Mouse (Mus musculus): ENCODE data around the gene Nudc. TPM values are rescaled to one million over a fixed set of nuclear protein-coding genes. Genes with fewer than 3 reads are reported as not detected.

Nudc gene
- polyA plus RNA-seq (2011; ENCODE audit: insufficient read length, low read depth, missing spikeins) = 84.2 and 89.6 TPM in 2 replicates

DNA sequence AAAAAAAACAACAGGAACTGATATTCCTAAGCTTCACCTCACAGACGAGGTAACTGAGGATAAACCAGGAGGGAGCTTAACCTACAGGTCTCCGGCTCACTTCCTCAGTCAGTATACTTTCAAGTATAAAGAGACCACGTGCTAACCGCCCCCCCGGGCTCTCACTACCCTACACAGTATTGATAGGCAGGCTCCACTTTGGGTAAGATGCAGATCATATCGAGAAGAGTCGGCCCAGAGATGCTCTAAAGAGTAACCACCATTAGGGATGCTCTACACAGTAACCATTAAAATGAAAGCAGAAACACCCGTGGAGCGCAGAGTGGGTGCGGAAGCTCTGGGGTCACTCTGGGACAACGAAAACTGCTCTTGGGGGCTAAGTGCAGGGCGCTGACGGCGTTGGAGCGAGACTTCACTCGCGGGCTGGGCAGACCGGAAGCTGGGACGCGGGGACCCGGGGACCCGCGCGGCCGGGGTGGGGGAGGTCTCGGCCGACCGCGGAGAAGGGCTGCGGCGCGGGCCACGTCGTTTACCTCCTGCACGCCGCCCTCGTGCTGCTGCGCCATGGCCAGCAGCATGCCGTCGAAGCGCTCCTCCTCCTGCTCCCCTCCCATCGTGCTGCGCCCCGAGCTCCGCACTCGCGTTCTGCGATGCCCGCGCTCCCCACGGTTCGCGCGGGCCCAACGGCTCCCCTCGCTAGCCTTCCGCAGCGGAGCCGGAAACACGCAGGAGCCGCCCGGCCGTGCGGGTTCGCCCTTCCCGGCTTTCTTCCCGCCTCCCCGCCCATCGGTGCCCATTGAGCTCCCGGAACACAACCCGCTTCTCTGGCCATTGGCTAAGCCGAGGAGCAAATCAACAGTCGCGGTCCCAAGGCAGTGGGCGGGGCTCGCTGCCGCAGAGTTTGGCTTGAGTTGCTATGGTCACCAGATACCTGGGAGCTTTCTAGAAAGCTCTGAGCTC lies at the start of gene Nudc:
TSS of gene Nudc (minus strand) at position 725 of the 960 bp plus-strand sequence.
- Histone ChIP-seq H3K4me3 (ENCODE audit: insufficient read depth, low read length) (peak within 1 kb of the TSS; percentile 100), H3K4me1 (ENCODE audit: control insufficient read depth, insufficient read depth, low read length) (no peaks in the 10 kb centered on the region), H3K27ac (ENCODE audit: insufficient read depth, low read length) (no peak within 1 kb of the TSS)
- TF ChIP-seq POLR2A (IDR thresholded peaks at IDR 0.05; ENCODE audit: low read depth, low read length) = peak; percentile 77
- no peak for TF ChIP-seq CTCF (IDR thresholded peaks at IDR 0.05; ENCODE audit: borderline replicate concordance, insufficient read depth, low read length)

DNA sequence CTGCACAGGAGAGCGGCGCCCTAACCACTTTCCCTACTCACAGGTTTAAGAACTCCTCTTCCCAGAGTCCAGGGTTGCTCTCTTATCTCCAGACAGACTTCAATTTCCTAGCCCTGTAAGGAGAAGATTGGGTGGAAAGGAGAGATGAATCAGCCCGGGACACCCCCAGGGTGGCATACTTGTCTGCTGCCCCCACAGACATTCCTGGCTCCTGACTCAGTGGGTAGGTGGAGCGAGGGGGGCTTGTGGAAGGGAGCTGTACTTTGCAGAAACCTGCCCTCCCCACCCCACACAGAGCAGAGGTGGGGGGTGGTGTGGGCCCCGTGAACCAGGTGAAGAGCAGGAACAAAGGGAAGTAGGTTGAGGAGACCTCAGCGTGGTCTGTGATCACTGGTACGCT lies 49.7 kb upstream of the Nudc start:
- Histone ChIP-seq H3K4me3 (ENCODE audit: insufficient read depth, low read length) (no peak overlapping the region), H3K4me1 (ENCODE audit: control insufficient read depth, insufficient read depth, low read length) (peaks cover 9% of the 10 kb centered on the region), H3K27ac (ENCODE audit: insufficient read depth, low read length) (peak overlapping the region; percentile 86)
- TF ChIP-seq CTCF (IDR thresholded peaks at IDR 0.05; ENCODE audit: borderline replicate concordance, insufficient read depth, low read length) (no peak), POLR2A (IDR thresholded peaks at IDR 0.05; ENCODE audit: low read depth, low read length) (no peak)

DNA sequence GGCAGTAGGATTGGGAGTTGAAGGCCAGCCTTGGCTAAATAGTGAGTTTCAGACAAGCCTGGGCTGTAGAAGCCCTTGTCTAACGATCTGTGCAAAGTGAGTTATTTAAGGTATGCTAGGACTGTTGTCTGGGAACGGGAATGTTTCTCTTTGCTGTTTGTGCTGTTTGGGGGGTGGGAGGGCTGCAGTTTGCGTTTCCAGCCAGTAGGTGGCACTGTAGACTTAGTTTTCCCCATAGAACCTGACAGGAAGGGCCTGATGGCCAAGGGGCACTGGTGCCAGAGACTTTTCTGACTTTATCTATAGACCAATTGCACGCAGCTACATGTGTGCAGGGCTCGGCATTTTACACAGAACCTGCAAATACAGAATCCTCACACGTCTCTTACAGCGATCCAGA lies 46.8 kb upstream of the Nudc start:
- Histone ChIP-seq H3K4me1 (ENCODE audit: control insufficient read depth, insufficient read depth, low read length) (peaks cover 2% of the 10 kb centered on the region; the same call in 1 of the 2 replicates), H3K4me3 (ENCODE audit: insufficient read depth, low read length) (no peak overlapping the region), H3K27ac (ENCODE audit: insufficient read depth, low read length) (no peak overlapping the region)
- TF ChIP-seq POLR2A (IDR thresholded peaks at IDR 0.05; ENCODE audit: low read depth, low read length) = no peak
- peak; percentile 89 for TF ChIP-seq CTCF (IDR thresholded peaks at IDR 0.05; ENCODE audit: borderline replicate concordance, insufficient read depth, low read length)

- TF ChIP-seq POLR2A (IDR thresholded peaks at IDR 0.05; ENCODE audit: low read depth, low read length) = peak; percentile 92
- TF ChIP-seq CTCF (IDR thresholded peaks at IDR 0.05; ENCODE audit: borderline replicate concordance, insufficient read depth, low read length) = no peak
- Histone ChIP-seq H3K4me3 (ENCODE audit: insufficient read depth, low read length) (peak within 1 kb of the TSS; percentile 63), H3K4me1 (ENCODE audit: control insufficient read depth, insufficient read depth, low read length) (no peaks in the 10 kb centered on the region; the same call in 1 of the 2 replicates), H3K27ac (ENCODE audit: insufficient read depth, low read length) (peak within 1 kb of the TSS; percentile 62)
Observed at GRCm38 (mm10) chr4:133584059-133584951, 38.5 kb upstream of the Nudc start, which contains the start of gene Gpn2. TSS of gene Gpn2 (plus strand) at chr4:133584362.

DNA sequence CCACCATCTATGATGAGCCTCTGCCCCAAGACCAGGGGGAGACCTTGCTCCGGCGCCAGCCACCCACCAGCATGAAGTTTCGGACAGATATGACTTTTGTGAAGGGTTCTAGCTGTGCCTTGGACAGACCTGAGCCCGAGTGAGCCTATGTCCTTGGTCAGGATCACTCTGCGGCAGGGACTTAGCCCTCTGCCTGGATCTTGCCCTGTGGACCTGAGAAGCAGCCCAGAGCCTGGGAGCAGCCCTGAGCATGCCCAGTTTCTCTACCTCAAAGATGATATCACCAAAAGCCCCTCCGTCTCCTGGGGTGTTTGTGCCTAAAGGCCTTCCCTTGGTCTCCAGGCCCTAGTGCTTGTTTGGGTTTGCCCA lies 37.9 kb upstream of the Nudc start:
- TF ChIP-seq CTCF (IDR thresholded peaks at IDR 0.05; ENCODE audit: borderline replicate concordance, insufficient read depth, low read length) (no peak), POLR2A (IDR thresholded peaks at IDR 0.05; ENCODE audit: low read depth, low read length) (no peak)
- H3K4me1 ChIP-seq (ENCODE audit: control insufficient read depth, insufficient read depth, low read length) = no peaks in the 10 kb centered on the region; the same call in 1 of the 2 replicates
- H3K27ac ChIP-seq (ENCODE audit: insufficient read depth, low read length) = peak overlapping the region; percentile 62
- peak overlapping the region; percentile 63 for H3K4me3 ChIP-seq (ENCODE audit: insufficient read depth, low read length)

DNA sequence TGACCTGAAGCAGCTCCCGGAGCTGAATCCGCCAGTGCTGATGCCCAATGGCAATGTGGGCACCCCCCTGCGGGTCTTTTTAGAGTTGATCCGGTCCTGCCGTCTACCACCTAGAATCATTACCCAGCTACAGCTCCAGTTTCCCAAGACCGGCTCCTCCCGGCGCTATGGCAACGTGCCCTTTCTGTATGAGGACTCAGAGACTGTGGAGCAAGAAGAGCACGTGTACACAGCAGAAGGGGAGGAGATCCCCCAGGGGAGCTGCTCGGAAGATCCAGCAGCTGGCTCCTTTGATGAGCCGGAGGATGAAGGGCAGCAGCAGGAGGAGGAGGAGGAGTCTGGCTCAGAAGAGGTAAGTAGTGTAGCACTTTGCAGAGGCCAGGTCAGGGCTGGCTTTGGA lies 32.2 kb upstream of the Nudc start:
- H3K4me3 ChIP-seq (ENCODE audit: insufficient read depth, low read length) = no peak overlapping the region
- TF ChIP-seq POLR2A (IDR thresholded peaks at IDR 0.05; ENCODE audit: low read depth, low read length) (no peak), CTCF (IDR thresholded peaks at IDR 0.05; ENCODE audit: borderline replicate concordance, insufficient read depth, low read length) (no peak)
- no peak overlapping the region for H3K27ac ChIP-seq (ENCODE audit: insufficient read depth, low read length)
- no peaks in the 10 kb centered on the region for H3K4me1 ChIP-seq (ENCODE audit: control insufficient read depth, insufficient read depth, low read length)

DNA sequence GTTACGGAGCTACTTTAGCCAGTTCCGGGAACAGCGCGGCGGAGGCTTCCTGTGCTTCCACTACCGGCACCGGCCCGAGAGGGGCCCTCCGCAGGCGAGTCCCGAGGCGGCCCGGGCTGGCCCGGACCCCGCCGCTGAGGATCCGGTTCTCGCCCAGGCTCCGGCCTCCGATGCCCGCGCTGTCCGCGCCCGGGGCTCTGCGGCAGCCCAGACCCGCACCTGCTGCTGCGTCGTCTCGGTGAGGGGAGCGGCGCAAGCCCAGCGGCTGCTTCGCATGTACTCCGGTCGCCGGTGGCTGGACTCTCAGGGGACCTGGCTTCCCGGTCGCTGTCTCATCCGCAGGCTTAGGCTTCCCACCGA lies 29.0 kb upstream of the Nudc start:
- TF ChIP-seq CTCF (IDR thresholded peaks at IDR 0.05; ENCODE audit: borderline replicate concordance, insufficient read depth, low read length) (no peak), POLR2A (IDR thresholded peaks at IDR 0.05; ENCODE audit: low read depth, low read length) (no peak)
- Histone ChIP-seq H3K4me3 (ENCODE audit: insufficient read depth, low read length) (peak overlapping the region; percentile 54), H3K4me1 (ENCODE audit: control insufficient read depth, insufficient read depth, low read length) (0 out of 2 replicates have a peak, but pooled peaks cover 3% of the 10 kb centered on the region), H3K27ac (ENCODE audit: insufficient read depth, low read length) (no peak overlapping the region)

- no peak for TF ChIP-seq CTCF (IDR thresholded peaks at IDR 0.05; ENCODE audit: borderline replicate concordance, insufficient read depth, low read length)
- TF ChIP-seq POLR2A (IDR thresholded peaks at IDR 0.05; ENCODE audit: low read depth, low read length) = peak; percentile 96
- H3K4me1 ChIP-seq (ENCODE audit: control insufficient read depth, insufficient read depth, low read length) = 0 out of 2 replicates have a peak, but pooled peaks cover 3% of the 10 kb centered on the region
- peak within 1 kb of the TSS; percentile 69 for H3K27ac ChIP-seq (ENCODE audit: insufficient read depth, low read length)
- peak within 1 kb of the TSS; percentile 54 for H3K4me3 ChIP-seq (ENCODE audit: insufficient read depth, low read length)
Observed at GRCm38 (mm10) chr4:133574070-133574842, 28.5 kb upstream of the Nudc start, which contains the start of gene Gpatch3. TSS of gene Gpatch3 (plus strand) at chr4:133574745.

GRCm38 (mm10) chr4:133570066-133570466 lies 24.3 kb upstream of the Nudc start:
- H3K4me3 ChIP-seq (ENCODE audit: insufficient read depth, low read length) = no peak overlapping the region
- H3K4me1 ChIP-seq (ENCODE audit: control insufficient read depth, insufficient read depth, low read length) = 0 out of 2 replicates have a peak, but pooled peaks cover 3% of the 10 kb centered on the region
- H3K27ac ChIP-seq (ENCODE audit: insufficient read depth, low read length) = no peak overlapping the region; the same call in 1 of the 2 replicates
- TF ChIP-seq POLR2A (IDR thresholded peaks at IDR 0.05; ENCODE audit: low read depth, low read length) (no peak), CTCF (IDR thresholded peaks at IDR 0.05; ENCODE audit: borderline replicate concordance, insufficient read depth, low read length) (no peak)
